Mouse (Mus musculus): ENCODE measurements around the gene Wdr12. TPM values are rescaled to one million over a fixed set of nuclear protein-coding genes. Genes with fewer than 3 reads are reported as not detected.
A peak's percentile ranks its signal among the peaks of the same experiment; 100 is the strongest.
"Not testable (repeated sequence)": the region's sequence is repeated elsewhere in the genome, so short reads cannot be mapped to it uniquely, and the experiment has no call there.

Wdr12 gene
- total RNA-seq (2021), result 10 to 100 TPM; 32.0 to 35.7 TPM

GRCm38 (mm10) chr1:60098024-60098781 is at the start of gene Wdr12, which contains the start of gene Carf:
Gene Wdr12 (minus strand): TSS chr1:60098645.
Gene Carf (plus strand): TSS chr1:60098247.
- DNase-seq, result peak; percentile 98
- intact Hi-C loops (cut with DNase I), result no loop called here

GRCm38 (mm10) chr1:60137346-60137745 is 38.9 kb upstream of the Wdr12 start:
- DNase-seq, result no peak
- intact Hi-C loops (cut with DNase I), result no loop called here

- no peak for DNase-seq
- intact Hi-C loops (cut with DNase I), result no loop called here
These were observed 19.4 kb upstream of the Wdr12 start for GRCm38 (mm10) chr1:60117721-60118455.

- no peak for DNase-seq
These were observed 6.1 kb upstream of the Wdr12 start for GRCm38 (mm10) chr1:60104582-60104981.

GRCm38 (mm10) chr1:60098839-60099238 is 394 bp upstream of the Wdr12 start:
- intact Hi-C loops (cut with DNase I), result no loop called here
- no peak for DNase-seq

More at GRCm38 (mm10) chr1:60104582-60104981, 6.1 kb upstream of the Wdr12 start:
- intact Hi-C loops (cut with DNase I), result no loop called here

- intact Hi-C loops (cut with DNase I), result no loop called here
These were observed 995 bp downstream of the Wdr12 start for GRCm38 (mm10) chr1:60097277-60098023.

GRCm38 (mm10) chr1:60096572-60097276 is 1.7 kb downstream of the Wdr12 start:
- no peak for DNase-seq
- intact Hi-C loops (cut with DNase I), result no loop called here

More at GRCm38 (mm10) chr1:60097277-60098023, 995 bp downstream of the Wdr12 start:
- peak; percentile 61 for DNase-seq

GRCm38 (mm10) chr1:60076411-60076810 is 22.0 kb downstream of the Wdr12 start:
- intact Hi-C loops (cut with DNase I), result no loop called here

GRCm38 (mm10) chr1:60075590-60075989 is 22.9 kb downstream of the Wdr12 start:
- intact Hi-C loops (cut with DNase I), result no loop called here
- DNase-seq, result no peak

More at GRCm38 (mm10) chr1:60076411-60076810, 22.0 kb downstream of the Wdr12 start:
- DNase-seq, result no peak

GRCm38 (mm10) chr1:60074935-60075334 is 23.5 kb downstream of the Wdr12 start:
- intact Hi-C loops (cut with DNase I), result no loop called here
- DNase-seq, result no peak

GRCm38 (mm10) chr1:60070725-60071124 is 27.7 kb downstream of the Wdr12 start:
- intact Hi-C loops (cut with DNase I); DNase-seq: not testable (repeated sequence)

GRCm38 (mm10) chr1:60056310-60056709 is 42.1 kb downstream of the Wdr12 start:
- intact Hi-C loops (cut with DNase I), result no loop called here
- DNase-seq, result no peak

- intact Hi-C loops (cut with DNase I), result no loop called here
- DNase-seq, result no peak
These were observed 43.8 kb downstream of the Wdr12 start for GRCm38 (mm10) chr1:60054659-60055058.

- DNase-seq, result not testable (repeated sequence)
These were observed 51.0 kb downstream of the Wdr12 start for GRCm38 (mm10) chr1:60047481-60047880.

GRCm38 (mm10) chr1:60044595-60044994 is 53.9 kb downstream of the Wdr12 start:
- intact Hi-C loops (cut with DNase I), result no loop called here
- no peak for DNase-seq

More at GRCm38 (mm10) chr1:60047481-60047880, 51.0 kb downstream of the Wdr12 start:
- intact Hi-C loops (cut with DNase I), result not testable (repeated sequence)

- peak; percentile 71 for DNase-seq
- intact Hi-C loops (cut with DNase I), result no loop called here
These were observed 55.5 kb downstream of the Wdr12 start, which contains the start of gene Ica1l for GRCm38 (mm10) chr1:60042796-60043469. Gene Ica1l (minus strand): TSS chr1:60043184.

- DNase-seq, result peak; percentile 27
- intact Hi-C loops (cut with DNase I), result no loop called here
These were observed 56.0 kb downstream of the Wdr12 start for GRCm38 (mm10) chr1:60042398-60042795.

GRCm38 (mm10) chr1:60035044-60035443 is 63.4 kb downstream of the Wdr12 start:
- no peak for DNase-seq
- intact Hi-C loops (cut with DNase I), result no loop called here

Data from left cerebral cortex, postnatal 4 days (tissue).